Mouse (Mus musculus): ENCODE data around the gene Nup210l. TPM values are rescaled to one million over a fixed set of nuclear protein-coding genes. Genes with fewer than 3 reads are reported as not detected.

Nup210l gene
- total and polyA plus RNA-seq, 2 experiments: 0.01 to 0.09 TPM

DNA sequence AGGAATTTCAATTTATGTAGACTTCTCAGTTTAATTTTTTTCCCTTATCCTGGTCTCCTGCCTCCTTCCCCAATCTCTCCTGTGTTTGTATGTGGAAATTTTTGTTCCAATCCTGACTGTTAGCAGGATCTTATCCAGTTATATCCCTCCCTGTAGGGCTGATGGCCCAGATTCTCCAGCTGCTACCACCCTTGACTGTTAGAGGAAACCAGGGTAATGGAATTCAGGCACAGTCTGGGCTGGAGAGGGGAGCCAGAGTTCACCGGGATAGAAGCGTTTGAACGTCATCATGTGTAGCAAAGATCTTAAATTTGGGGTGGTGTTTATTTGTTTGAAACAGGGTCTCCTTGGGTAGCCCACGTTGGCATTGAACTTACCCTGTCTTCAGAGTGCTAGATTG lies 19.1 kb upstream of the Nup210l start:
- Histone ChIP-seq H3K36me3 (ENCODE audit: control insufficient read depth, insufficient read depth, low read length) (peaks cover 29% of the 10 kb centered on the region), H3K79me2 (ENCODE audit: control insufficient read depth, insufficient read depth, low read length) (peaks cover 25% of the 10 kb centered on the region; the same call in 1 of the 2 replicates), H3K27ac (replicated peaks; ENCODE audit: insufficient read depth, low read depth, low read length) (0 out of 2 replicates have a peak overlapping the region, but pooled peaks have one; percentile 14), H3K27me3 (ENCODE audit: control insufficient read depth, insufficient read depth, low read length) (no peaks in the 10 kb centered on the region), H3K9ac (ENCODE audit: low read depth, low read length) (no peak overlapping the region), H3K4me3 (ENCODE audit: insufficient read depth, low read depth, low read length) (no peak overlapping the region), H3K4me1 (ENCODE audit: control insufficient read depth, insufficient read depth, low read length) (peaks cover 38% of the 10 kb centered on the region)
- WGBS: 15% methylated on average over 4 of the region's 4 CpGs
- no peak for TF ChIP-seq POLR2A (IDR thresholded peaks at IDR 0.05; ENCODE audit: extremely low read depth, insufficient read depth, low read length)
- no peak for TF ChIP-seq CTCF (IDR thresholded peaks at IDR 0.05; ENCODE audit: low read depth, low read length)
- DNase-seq (ENCODE audit: extremely low read depth, low read depth, low spot score): no peak

DNA sequence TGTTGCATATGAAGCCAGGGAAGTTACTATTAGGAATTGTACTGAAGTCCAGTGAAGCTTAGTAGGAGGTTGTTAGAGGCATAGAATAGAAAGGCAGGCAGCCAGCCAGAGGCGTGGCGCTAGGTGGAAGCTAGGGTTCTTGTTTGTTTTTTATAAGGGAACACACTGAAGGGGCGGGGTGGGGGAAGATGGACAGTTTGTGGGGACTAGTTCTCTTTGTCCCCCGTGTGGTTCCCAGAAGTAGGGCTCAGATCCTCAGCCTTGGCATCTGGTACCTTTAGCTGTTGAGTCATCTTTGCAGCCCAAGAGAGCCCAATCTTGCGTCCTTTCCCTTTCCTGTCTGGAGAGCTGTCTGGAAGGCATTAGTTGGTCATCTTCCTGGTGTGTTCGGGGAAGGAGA lies 18.7 kb upstream of the Nup210l start:
- H3K27ac ChIP-seq (replicated peaks; ENCODE audit: insufficient read depth, low read depth, low read length): no peak overlapping the region
- H3K27me3 ChIP-seq (ENCODE audit: control insufficient read depth, insufficient read depth, low read length): no peaks in the 10 kb centered on the region
- H3K4me1 ChIP-seq (ENCODE audit: control insufficient read depth, insufficient read depth, low read length): peaks cover 38% of the 10 kb centered on the region
- no peak overlapping the region for H3K4me3 ChIP-seq (ENCODE audit: insufficient read depth, low read depth, low read length)
- H3K36me3 ChIP-seq (ENCODE audit: control insufficient read depth, insufficient read depth, low read length): peaks cover 34% of the 10 kb centered on the region
- no peak overlapping the region for H3K9ac ChIP-seq (ENCODE audit: low read depth, low read length)
- no peak for DNase-seq (ENCODE audit: extremely low read depth, low read depth, low spot score)
- WGBS: 32% methylated on average over 6 of the region's 6 CpGs
- TF ChIP-seq CTCF (IDR thresholded peaks at IDR 0.05; ENCODE audit: low read depth, low read length): no peak
- no peak for TF ChIP-seq POLR2A (IDR thresholded peaks at IDR 0.05; ENCODE audit: extremely low read depth, insufficient read depth, low read length)
- peaks cover 25% of the 10 kb centered on the region; the same call in 1 of the 2 replicates for H3K79me2 ChIP-seq (ENCODE audit: control insufficient read depth, insufficient read depth, low read length)

- Histone ChIP-seq H3K79me2 (ENCODE audit: control insufficient read depth, insufficient read depth, low read length) (peaks cover 25% of the 10 kb centered on the region; the same call in 1 of the 2 replicates), H3K27ac (replicated peaks; ENCODE audit: insufficient read depth, low read depth, low read length) (no peak overlapping the region), H3K36me3 (ENCODE audit: control insufficient read depth, insufficient read depth, low read length) (peaks cover 35% of the 10 kb centered on the region), H3K4me3 (ENCODE audit: insufficient read depth, low read depth, low read length) (no peak overlapping the region), H3K27me3 (ENCODE audit: control insufficient read depth, insufficient read depth, low read length) (no peaks in the 10 kb centered on the region), H3K4me1 (ENCODE audit: control insufficient read depth, insufficient read depth, low read length) (peaks cover 38% of the 10 kb centered on the region), H3K9ac (ENCODE audit: low read depth, low read length) (no peak overlapping the region)
- 63% methylated on average over 5 of the region's 5 CpGs for WGBS
- no peak for TF ChIP-seq CTCF (IDR thresholded peaks at IDR 0.05; ENCODE audit: low read depth, low read length)
- no peak for DNase-seq (ENCODE audit: extremely low read depth, low read depth, low spot score)
Measured at GRCm38 (mm10) chr3:90086068-90086467, 17.9 kb upstream of the Nup210l start.

GRCm38 (mm10) chr3:90088617-90089016 lies 15.3 kb upstream of the Nup210l start:
- TF ChIP-seq POLR2A (IDR thresholded peaks at IDR 0.05; ENCODE audit: extremely low read depth, insufficient read depth, low read length) (no peak), CTCF (IDR thresholded peaks at IDR 0.05; ENCODE audit: low read depth, low read length) (no peak)
- Histone ChIP-seq H3K4me3 (ENCODE audit: insufficient read depth, low read depth, low read length) (no peak overlapping the region), H3K4me1 (ENCODE audit: control insufficient read depth, insufficient read depth, low read length) (peaks cover 19% of the 10 kb centered on the region), H3K9ac (ENCODE audit: low read depth, low read length) (no peak overlapping the region), H3K79me2 (ENCODE audit: control insufficient read depth, insufficient read depth, low read length) (peaks cover 16% of the 10 kb centered on the region; the same call in 1 of the 2 replicates), H3K27ac (replicated peaks; ENCODE audit: insufficient read depth, low read depth, low read length) (no peak overlapping the region), H3K27me3 (ENCODE audit: control insufficient read depth, insufficient read depth, low read length) (no peaks in the 10 kb centered on the region), H3K36me3 (ENCODE audit: control insufficient read depth, insufficient read depth, low read length) (peaks cover 57% of the 10 kb centered on the region)
- DNase-seq (ENCODE audit: extremely low read depth, low read depth, low spot score): no peak
- WGBS: 96% methylated on average over 2 of the region's 2 CpGs

- H3K9ac ChIP-seq (ENCODE audit: low read depth, low read length): no peak overlapping the region
- WGBS: 40% methylated on average over 6 of the region's 6 CpGs
- H3K27me3 ChIP-seq (ENCODE audit: control insufficient read depth, insufficient read depth, low read length): no peaks in the 10 kb centered on the region
- no peak for TF ChIP-seq CTCF (IDR thresholded peaks at IDR 0.05; ENCODE audit: low read depth, low read length)
- TF ChIP-seq POLR2A (IDR thresholded peaks at IDR 0.05; ENCODE audit: extremely low read depth, insufficient read depth, low read length): no peak
- H3K4me3 ChIP-seq (ENCODE audit: insufficient read depth, low read depth, low read length): no peak overlapping the region
- H3K79me2 ChIP-seq (ENCODE audit: control insufficient read depth, insufficient read depth, low read length): no peaks in the 10 kb centered on the region; the same call in 1 of the 2 replicates
- no peak overlapping the region for H3K27ac ChIP-seq (replicated peaks; ENCODE audit: insufficient read depth, low read depth, low read length)
- peaks cover 65% of the 10 kb centered on the region for H3K36me3 ChIP-seq (ENCODE audit: control insufficient read depth, insufficient read depth, low read length)
- no peak for DNase-seq (ENCODE audit: extremely low read depth, low read depth, low spot score)
- peaks cover 2% of the 10 kb centered on the region; the same call in 1 of the 2 replicates for H3K4me1 ChIP-seq (ENCODE audit: control insufficient read depth, insufficient read depth, low read length)
Measured at GRCm38 (mm10) chr3:90090892-90091291, 13.0 kb upstream of the Nup210l start.

DNA sequence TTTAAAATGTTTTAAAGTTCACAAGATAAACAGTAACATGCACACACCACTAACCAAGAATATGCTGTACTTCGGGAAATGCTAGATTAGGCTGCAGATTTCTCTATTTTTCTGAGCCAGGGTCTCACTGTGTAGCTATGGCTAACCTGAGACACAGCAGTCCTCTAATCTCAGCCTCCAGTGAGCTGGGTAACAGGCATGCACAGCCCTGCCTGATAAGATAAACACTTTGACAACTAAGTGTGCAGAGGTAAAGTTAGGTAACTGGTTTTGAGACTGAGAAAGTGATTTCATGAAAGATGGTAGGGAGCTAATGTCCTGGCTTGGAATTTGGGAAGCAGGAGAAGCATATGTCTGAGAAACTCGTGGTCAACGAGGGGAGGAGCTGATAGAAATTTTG lies 9.5 kb upstream of the Nup210l start:
- Histone ChIP-seq H3K27ac (replicated peaks; ENCODE audit: insufficient read depth, low read depth, low read length) (no peak overlapping the region), H3K9ac (ENCODE audit: low read depth, low read length) (no peak overlapping the region), H3K27me3 (ENCODE audit: control insufficient read depth, insufficient read depth, low read length) (no peaks in the 10 kb centered on the region), H3K79me2 (ENCODE audit: control insufficient read depth, insufficient read depth, low read length) (no peaks in the 10 kb centered on the region), H3K4me1 (ENCODE audit: control insufficient read depth, insufficient read depth, low read length) (no peaks in the 10 kb centered on the region), H3K4me3 (ENCODE audit: insufficient read depth, low read depth, low read length) (no peak overlapping the region), H3K36me3 (ENCODE audit: control insufficient read depth, insufficient read depth, low read length) (peaks cover 49% of the 10 kb centered on the region)
- WGBS: 87% methylated on average over 3 of the region's 3 CpGs
- DNase-seq (ENCODE audit: extremely low read depth, low read depth, low spot score): no peak
- TF ChIP-seq CTCF (IDR thresholded peaks at IDR 0.05; ENCODE audit: low read depth, low read length) (no peak), POLR2A (IDR thresholded peaks at IDR 0.05; ENCODE audit: extremely low read depth, insufficient read depth, low read length) (no peak)

All from liver, adult 2 months (tissue).